Mouse (Mus musculus) Patski (cell line): ENCODE measurements around the gene Slc29a3. TPM values are rescaled to one million over a fixed set of nuclear protein-coding genes. Genes with fewer than 3 reads are reported as not detected.
A peak's percentile ranks its signal among the peaks of the same experiment; 100 is the strongest.

Experiments used
- ATAC-seq: fragments of 100-300 bp; one replicate; pipeline ENCODE4 v1.8.0; 2021
- CTCF ChIA-PET: fragments of 350-600 bp; sonication (Branson Sonifier 250); formaldehyde crosslinking; loops from one replicate; lab custom pipeline; 2022; ENCODE audit warnings: inconsistent platforms; lab: Charles Lee
- POLR2A ChIA-PET: fragments of 350-600 bp; sonication (Branson Sonifier 250); formaldehyde crosslinking; loops from one replicate; lab custom pipeline; 2022; ENCODE audit warnings: antibody characterized with exemption, inconsistent platforms; lab: Charles Lee
- DNase-seq: peaks from one replicate; pipeline ENCODE4 v3.0.0-alpha.2; 2011; ENCODE audit warnings: low read depth, low spot score
- H3K27me3 ChIP-seq: fragments of 371-371 bp; one replicate; pipeline ENCODE4 v1.5.1; 2021
- CTCF ChIP-seq: fragments of 100-300 bp; IDR thresholded peaks from one replicate; pipeline ENCODE4 v1.5.1; 2021
- in situ Hi-C: fragments of 300-500 bp; cut with MboI; formaldehyde crosslinking; loops from 3 replicates; pipeline ENCODE4 v1.11.1; 2018; ENCODE audit warnings: low pct_unique_long_range_greater_than_20kb, mixed read lengths
- polyA plus RNA-seq: library from polyadenylated mRNA; unstranded; gene quantifications from one replicate; pipeline ENCODE4 v1.2.3, GENCODE M21; 2021

Slc29a3 gene
- 11.2 TPM for polyA plus RNA-seq

DNA sequence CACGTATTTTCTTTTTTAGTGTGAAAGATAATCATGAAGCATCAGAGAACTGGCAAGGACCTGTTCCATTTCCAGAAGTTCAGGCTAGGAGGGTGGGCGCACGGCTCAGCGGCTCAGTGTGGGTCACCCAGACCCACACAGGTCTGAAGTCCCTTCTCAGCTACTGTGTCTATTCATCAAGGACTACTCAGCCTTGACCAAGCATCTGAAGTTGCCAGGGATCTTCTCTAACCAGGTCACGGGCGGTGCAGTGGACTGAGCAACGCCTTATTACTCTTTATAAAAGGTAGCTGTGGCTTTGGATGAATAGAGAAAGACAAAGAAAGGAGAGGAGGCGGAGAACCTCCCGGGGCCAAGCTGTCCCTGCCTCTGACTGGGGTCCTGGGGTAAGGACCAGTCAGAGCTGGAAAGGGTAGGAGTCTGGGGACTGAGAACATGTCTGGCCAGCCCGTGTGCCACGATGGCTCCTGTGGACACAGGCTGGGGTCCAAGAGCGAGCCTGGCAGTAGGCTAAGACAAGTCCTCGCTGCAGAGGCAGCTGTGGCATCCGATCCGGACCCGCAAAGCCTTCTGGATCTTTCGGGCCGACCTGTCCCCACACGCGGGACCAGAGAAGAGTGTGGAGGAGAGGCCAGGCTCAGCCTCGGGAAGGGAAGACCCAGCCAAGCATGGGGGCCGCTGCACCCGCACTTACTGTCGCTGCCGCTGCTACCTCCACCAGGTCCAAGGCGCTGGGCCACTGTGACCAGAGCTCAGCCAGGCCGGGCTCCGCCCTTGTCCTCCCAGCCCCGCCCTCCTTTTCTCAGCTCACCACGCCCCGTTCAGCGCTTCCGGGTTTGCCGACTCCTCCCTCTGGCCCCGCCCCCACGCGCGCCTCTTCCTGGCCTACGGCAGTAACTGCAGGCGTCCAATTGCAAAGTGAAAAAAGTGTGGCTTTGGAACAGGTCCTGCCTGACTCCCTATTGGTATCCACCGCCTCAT, at the start of gene Slc29a3:
Slc29a3 (minus strand) TSS at position 755 of the 981 bp plus-strand sequence.
- in situ Hi-C loops: loop anchor here (5.0 kb wide), 3 partner anchors 220 to 445 kb away; no protein-coding TSS in a partner anchor
- H3K27me3 ChIP-seq: no peaks in the 10 kb centered on the region
- TF ChIP-seq CTCF: no peak
- POLR2A ChIA-PET: interaction anchor here (0.5 to 1.5 kb wide), 5 partner anchors 14 to 224 kb away, joined by 3 to 6 read pairs (median 3); no protein-coding TSS in a partner anchor
- peak; percentile 89 for ATAC-seq
- CTCF ChIA-PET: interaction anchor here (0.9 to 2.1 kb wide), 2 partner anchors 8 to 447 kb away, joined by 3 to 6 read pairs; no protein-coding TSS in a partner anchor
- no peak for DNase-seq

DNA sequence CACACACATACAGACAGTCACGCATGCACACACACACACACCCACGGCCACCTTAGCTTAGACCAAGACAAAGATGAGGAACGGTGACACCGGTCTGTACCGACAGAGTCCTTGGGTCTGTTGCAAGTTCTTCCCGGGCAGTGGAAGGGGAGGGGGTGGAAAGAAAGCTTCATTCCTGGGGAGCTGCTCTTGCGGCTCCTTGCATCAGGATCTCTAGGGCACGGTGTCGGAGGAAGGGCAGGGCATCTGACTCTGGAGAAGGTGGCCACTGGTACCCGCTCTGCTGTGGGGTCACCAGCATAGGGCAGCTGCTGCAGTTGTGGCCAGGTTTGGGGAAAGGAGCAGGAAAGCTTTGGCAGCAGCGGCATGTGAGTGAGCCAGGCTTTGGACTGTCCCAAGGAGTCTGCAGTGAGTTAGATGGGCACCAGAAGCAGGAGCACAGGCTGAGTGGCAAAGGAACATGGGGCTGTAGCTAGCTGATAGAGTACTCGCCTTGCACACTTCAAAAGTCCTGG, 49.4 kb upstream of the Slc29a3 start:
- in situ Hi-C loops: no loop called here
- DNase-seq: no peak
- no peak for TF ChIP-seq CTCF
- no peak for ATAC-seq
- POLR2A ChIA-PET: interaction anchor here (0.5 to 2.1 kb wide), 4 partner anchors 11 to 29 kb away, joined by 3 to 6 read pairs (median 4); no protein-coding TSS in a partner anchor
- no peaks in the 10 kb centered on the region for H3K27me3 ChIP-seq
- CTCF ChIA-PET: interaction anchor here (1.5 to 1.7 kb wide), 2 partner anchors 12 to 33 kb away, joined by 4 to 5 read pairs; no protein-coding TSS in a partner anchor

DNA sequence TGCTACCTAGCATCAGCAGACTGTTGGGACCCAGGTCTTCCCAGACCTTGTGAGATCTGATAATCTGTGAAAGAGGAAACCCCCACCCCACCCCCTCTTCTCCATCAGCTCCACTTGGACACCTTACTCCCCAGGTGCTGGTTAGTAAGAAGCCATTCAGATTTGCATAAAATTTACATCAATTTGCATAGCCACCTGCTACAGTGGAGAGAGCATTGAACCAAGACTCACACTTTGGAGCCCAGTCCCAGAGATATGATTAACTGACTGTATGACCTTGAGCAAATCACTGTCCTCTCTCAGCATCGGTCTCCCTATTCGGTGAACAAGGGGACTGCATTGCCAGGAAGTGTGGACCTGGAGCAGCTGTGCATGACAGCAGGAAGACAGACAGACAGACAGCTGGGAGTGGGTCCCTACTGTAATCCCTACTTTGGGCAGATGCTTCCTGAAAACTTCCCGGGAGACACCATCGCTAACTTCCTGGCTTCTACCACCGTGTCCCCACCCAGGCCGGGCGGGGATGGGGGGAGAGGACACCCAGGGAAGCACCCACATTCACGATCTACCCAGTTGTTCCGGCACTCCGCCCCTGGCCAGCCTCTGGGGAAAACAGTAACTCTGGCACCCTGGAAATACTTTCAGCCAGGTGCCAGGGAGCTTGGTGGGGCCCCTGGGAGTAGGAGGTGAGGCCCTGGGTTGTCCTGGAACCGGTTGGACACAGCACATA, 48.7 kb upstream of the Slc29a3 start:
- POLR2A ChIA-PET: interaction anchor here (0.5 to 2.1 kb wide), 4 partner anchors 13 to 29 kb away, joined by 3 to 6 read pairs (median 4); no protein-coding TSS in a partner anchor
- in situ Hi-C loops: no loop called here
- DNase-seq: no peak
- no peak for TF ChIP-seq CTCF
- no peak for ATAC-seq
- H3K27me3 ChIP-seq: no peaks in the 10 kb centered on the region
- CTCF ChIA-PET: interaction anchor here (1.0 to 1.7 kb wide), 4 partner anchors 8 to 34 kb away, joined by 3 to 6 read pairs (median 4); no protein-coding TSS in a partner anchor

DNA sequence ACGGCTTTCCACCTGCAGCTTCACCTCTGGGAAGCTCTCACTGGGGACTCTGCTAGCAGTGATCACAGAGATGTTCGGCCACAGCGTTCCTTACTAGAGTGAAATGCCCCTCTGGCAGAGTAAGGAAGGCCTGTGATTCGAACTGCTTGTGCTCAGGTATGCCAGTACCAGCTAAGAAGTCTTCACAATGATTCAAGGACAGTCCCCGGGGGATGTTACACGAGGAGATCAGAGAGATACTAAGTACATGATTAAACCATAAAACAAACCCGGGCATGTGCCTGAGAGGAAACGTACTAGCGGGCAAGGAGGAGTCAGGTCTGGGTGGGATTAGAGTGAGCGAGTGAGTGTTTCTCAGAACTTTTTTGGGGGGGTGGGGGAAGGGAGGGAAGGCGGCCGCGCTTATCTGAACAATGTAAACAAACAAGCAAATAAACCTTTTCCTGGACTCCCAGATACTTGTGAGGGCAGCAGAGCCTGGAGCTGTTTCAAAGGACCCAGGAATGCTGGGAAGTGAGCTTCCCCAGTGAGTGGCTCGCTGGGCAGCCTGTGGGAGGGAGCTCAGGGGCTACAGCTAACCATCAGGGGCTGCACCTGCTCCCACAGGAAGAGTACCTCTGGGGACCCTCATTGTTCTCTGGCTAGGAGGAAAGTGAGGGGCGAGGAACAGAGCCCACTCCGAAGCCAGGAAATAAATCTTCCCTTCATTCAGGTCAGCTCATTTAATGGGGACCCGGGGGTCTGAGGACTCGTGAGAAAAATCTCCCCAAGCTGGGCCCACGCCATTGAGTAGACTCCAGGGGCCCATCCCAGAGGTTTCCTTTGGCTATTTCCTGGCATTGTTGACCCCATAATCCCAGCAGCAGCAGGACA, 47.9 kb upstream of the Slc29a3 start:
- TF ChIP-seq CTCF: no peak
- no peaks in the 10 kb centered on the region for H3K27me3 ChIP-seq
- ATAC-seq: no peak
- in situ Hi-C loops: no loop called here
- no peak for DNase-seq
- POLR2A ChIA-PET: interaction anchor here (1.5 to 2.1 kb wide), 3 partner anchors 13 to 30 kb away, joined by 3 to 6 read pairs (median 5); no protein-coding TSS in a partner anchor
- CTCF ChIA-PET: interaction anchor here (0.7 to 1.7 kb wide), 3 partner anchors 9 to 40 kb away, joined by 3 to 6 read pairs (median 3); no protein-coding TSS in a partner anchor

DNA sequence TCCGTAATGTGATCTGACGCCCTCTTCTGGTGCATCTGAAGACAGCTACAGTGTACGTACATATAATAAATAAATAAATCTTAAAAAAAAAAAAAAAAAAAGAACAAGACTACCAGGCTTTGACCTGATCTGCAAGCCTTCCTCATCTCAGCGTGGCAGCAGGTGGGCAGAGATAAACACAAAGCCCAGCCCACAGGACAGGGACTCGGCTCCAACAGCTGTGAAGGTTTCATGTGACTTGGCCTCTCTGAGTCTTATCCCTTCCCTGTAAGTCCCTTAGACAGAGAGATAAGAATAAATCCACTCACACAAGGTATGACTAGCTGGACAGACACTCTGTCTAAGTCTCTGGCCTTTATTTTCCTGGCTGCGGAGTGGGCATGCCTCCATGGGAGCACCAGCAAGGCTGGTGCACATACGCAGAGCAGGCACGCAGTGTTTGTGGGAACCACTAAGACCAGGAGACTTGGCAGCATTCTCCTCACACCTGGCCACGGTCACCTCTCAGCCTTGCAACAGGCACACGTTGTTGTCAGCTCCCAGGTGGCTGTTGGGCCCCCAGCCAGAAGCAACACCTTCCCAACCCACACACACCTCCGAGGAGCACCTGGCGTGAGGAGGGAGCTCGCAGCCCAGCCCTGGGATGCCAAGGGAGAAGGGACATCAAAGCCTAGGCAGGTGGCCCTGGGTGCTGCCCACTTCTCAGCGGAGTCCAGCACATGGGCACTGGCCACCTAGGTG, 45.3 kb upstream of the Slc29a3 start:
- no peaks in the 10 kb centered on the region for H3K27me3 ChIP-seq
- CTCF ChIA-PET: interaction anchor here (0.7 kb wide), 1 partner anchor 35 kb away, joined by 3 read pairs; no protein-coding TSS in a partner anchor
- POLR2A ChIA-PET: interaction anchor here (0.6 to 1.5 kb wide), 4 partner anchors 9 to 22 kb away, joined by 3 to 4 read pairs (median 4); no protein-coding TSS in a partner anchor
- no peak for TF ChIP-seq CTCF
- ATAC-seq (no peak), DNase-seq (no peak)
- in situ Hi-C loops: no loop called here

DNA sequence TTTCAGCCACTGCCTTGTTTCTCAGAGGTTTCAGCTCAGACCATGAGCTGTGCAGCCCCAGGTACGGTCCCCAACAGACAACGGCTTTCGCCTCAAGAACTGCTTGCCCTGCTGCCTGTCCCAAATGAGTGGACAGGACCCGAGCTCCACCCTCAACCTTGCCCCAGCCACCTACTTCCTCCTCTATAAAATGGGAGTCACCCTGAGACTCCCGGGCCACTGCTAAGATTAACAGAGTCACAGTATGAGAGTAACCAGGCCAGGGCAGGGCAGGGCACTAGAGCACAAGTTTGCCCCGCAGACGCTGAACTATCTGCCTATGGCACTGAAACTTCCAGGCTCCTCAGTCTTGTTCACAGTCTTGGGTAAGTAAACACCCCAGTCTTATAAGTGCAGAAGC, 43.9 kb upstream of the Slc29a3 start:
- in situ Hi-C loops: no loop called here
- ATAC-seq (no peak), DNase-seq (no peak)
- CTCF ChIA-PET: interaction anchor here (1.0 kb wide), 1 partner anchor 16 kb away, joined by 3 read pairs; no protein-coding TSS in a partner anchor
- no peak for TF ChIP-seq CTCF
- no peaks in the 10 kb centered on the region for H3K27me3 ChIP-seq
- POLR2A ChIA-PET: no interaction called here

DNA sequence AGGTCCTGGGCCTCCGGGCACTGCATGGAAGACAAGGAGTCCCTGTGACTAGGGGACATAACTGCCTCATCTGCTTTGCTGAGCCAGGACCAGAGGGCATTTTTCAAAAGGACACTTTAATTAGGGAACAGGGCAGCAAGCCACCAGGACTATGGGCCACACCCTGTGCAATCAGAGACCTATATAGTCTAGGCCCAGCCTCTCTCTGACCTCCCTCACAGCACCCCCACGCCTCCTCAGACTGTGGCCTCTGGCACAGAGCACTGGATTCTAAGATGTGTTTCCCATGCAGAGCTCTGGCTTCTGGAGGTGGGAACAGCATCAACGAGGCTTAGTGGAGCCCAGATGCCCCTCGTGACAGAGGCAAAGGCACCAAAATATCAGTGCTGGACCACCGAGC, 43.4 kb upstream of the Slc29a3 start:
- ChIA-PET POLR2A (no interaction called here), CTCF (interaction anchor here (1.0 kb wide), 1 partner anchor 17 kb away, joined by 3 read pairs; no protein-coding TSS in a partner anchor)
- DNase-seq (no peak), ATAC-seq (no peak)
- no peaks in the 10 kb centered on the region for H3K27me3 ChIP-seq
- no peak for TF ChIP-seq CTCF
- in situ Hi-C loops: no loop called here

DNA sequence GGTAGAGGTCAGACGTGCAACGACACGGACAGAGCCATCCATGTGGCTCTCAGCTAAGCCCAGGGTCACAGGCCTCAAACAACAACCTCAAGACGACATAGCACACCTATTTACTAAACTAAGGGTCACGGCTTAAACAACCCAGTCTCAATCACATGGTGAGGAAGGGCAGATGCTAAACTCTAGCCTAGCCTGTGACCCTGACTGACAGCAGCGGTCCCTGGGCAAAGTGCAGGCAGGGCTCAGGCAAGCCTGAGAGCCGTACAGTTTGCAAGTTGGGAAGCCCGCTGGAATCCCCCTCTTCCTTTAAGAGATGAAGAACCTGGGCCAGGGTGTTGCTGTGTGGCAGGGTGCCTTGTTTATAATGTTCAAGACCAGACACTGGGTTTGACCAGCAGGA, 42.2 kb upstream of the Slc29a3 start:
- in situ Hi-C loops: no loop called here
- POLR2A ChIA-PET: no interaction called here
- ATAC-seq (no peak), DNase-seq (no peak)
- no peaks in the 10 kb centered on the region for H3K27me3 ChIP-seq
- no peak for TF ChIP-seq CTCF
- CTCF ChIA-PET: no interaction called here
